Mouse (Mus musculus) cerebellum, adult 2 months (tissue): ENCODE results near the gene Pfdn4. TPM values are rescaled to one million over a fixed set of nuclear protein-coding genes. Genes with fewer than 3 reads are reported as not detected.

Experiments
- DNase-seq, 2 experiments: peaks; one replicate each; pipeline ENCODE4 v3.0.0; 2021
- H3K27ac ChIP-seq: fragments of 200-500 bp; 2 replicates; pipeline ENCODE4 v1.5.1; 2012; ENCODE audit warnings: low read length, control low read depth, inconsistent platforms; ENCODE audit not compliant: insufficient read depth
- H3K27me3 ChIP-seq: fragments of 200-500 bp; 2 replicates; pipeline ENCODE4 v1.6.1; 2012; ENCODE audit warnings: inconsistent platforms, mild to moderate bottlenecking, low read length, moderate library complexity; ENCODE audit not compliant: control insufficient read depth, insufficient read depth
- H3K4me1 ChIP-seq: fragments of 200-500 bp; 2 replicates; pipeline ENCODE4 v1.6.1; 2011; ENCODE audit warnings: low read length; ENCODE audit not compliant: control insufficient read depth, insufficient read depth
- H3K4me3 ChIP-seq: fragments of 200-500 bp; replicated peaks from 2 replicates; pipeline ENCODE3; 2011; ENCODE audit warnings: mild to moderate bottlenecking, low read depth, low read length, control low read depth; ENCODE audit not compliant: insufficient read depth
- CTCF ChIP-seq: fragments of 200-500 bp; IDR thresholded peaks from 2 replicates; pipeline ENCODE4 v1.5.1; 2011; ENCODE audit warnings: low read depth, mild to moderate bottlenecking, control low read depth, low read length, moderate library complexity, borderline replicate concordance; ENCODE audit not compliant: insufficient read depth
- POLR2A ChIP-seq: fragments of 200-500 bp; IDR thresholded peaks from 2 replicates; pipeline ENCODE4 v1.6.1; 2011; ENCODE audit warnings: low read length, control low read depth, borderline replicate concordance; ENCODE audit not compliant: insufficient read depth
- WGBS: fragments of 180-500 bp; shearing (Covaris S2); methylation state at CpG from one replicate; pipeline ENCODE4 v1.1.7; 2018; 5-methylcytosine and 5-hydroxymethylcytosine counted together
- polyA plus RNA-seq: library from polyadenylated mRNA; depleted of rRNA; stranded (reverse); fragments of >200 nt; gene quantifications from 2 replicates; pipeline ENCODE4 v1.2.3, GENCODE M21; 2012

The Pfdn4 gene
- polyA plus RNA-seq, 1 experiment: 31.8 TPM

- TF ChIP-seq CTCF (no peak), POLR2A (no peak)
- no peak overlapping the region for H3K27ac ChIP-seq
- WGBS: 82% methylated on average over 5 of the region's 5 CpGs
- H3K27me3 ChIP-seq: no peaks in the 10 kb centered on the region
- H3K4me1 ChIP-seq: no peaks in the 10 kb centered on the region
- H3K4me3 ChIP-seq: no peak overlapping the region
- no peak for DNase-seq
Observed at GRCm38 (mm10) chr2:170543625-170544024, 47.4 kb downstream of the Pfdn4 start.

GRCm38 (mm10) chr2:170544159-170544558 lies 47.9 kb downstream of the Pfdn4 start:
- no peak overlapping the region for H3K4me3 ChIP-seq
- TF ChIP-seq CTCF: no peak
- no peak for TF ChIP-seq POLR2A
- 43% methylated on average over 3 of the region's 3 CpGs for WGBS
- no peaks in the 10 kb centered on the region for H3K27me3 ChIP-seq
- no peak for DNase-seq
- H3K4me1 ChIP-seq: no peaks in the 10 kb centered on the region
- no peak overlapping the region for H3K27ac ChIP-seq

GRCm38 (mm10) chr2:170544950-170545349 lies 48.7 kb downstream of the Pfdn4 start:
- Histone ChIP-seq H3K27me3 (no peaks in the 10 kb centered on the region), H3K4me1 (no peaks in the 10 kb centered on the region), H3K4me3 (no peak overlapping the region), H3K27ac (no peak overlapping the region)
- TF ChIP-seq POLR2A (no peak), CTCF (no peak)
- WGBS: 92% methylated on average over 7 of the region's 7 CpGs
- no peak for DNase-seq

GRCm38 (mm10) chr2:170545745-170546144 lies 49.5 kb downstream of the Pfdn4 start:
- TF ChIP-seq POLR2A (no peak), CTCF (no peak)
- Histone ChIP-seq H3K4me1 (no peaks in the 10 kb centered on the region), H3K27ac (no peak overlapping the region), H3K4me3 (no peak overlapping the region), H3K27me3 (no peaks in the 10 kb centered on the region)
- no peak for DNase-seq
- 81% methylated on average over 4 of the region's 4 CpGs for WGBS

GRCm38 (mm10) chr2:170547526-170547925 lies 51.3 kb downstream of the Pfdn4 start:
- Histone ChIP-seq H3K27ac (no peak overlapping the region), H3K4me3 (no peak overlapping the region), H3K27me3 (no peaks in the 10 kb centered on the region), H3K4me1 (no peaks in the 10 kb centered on the region)
- WGBS: 34% methylated on average over 6 of the region's 6 CpGs
- TF ChIP-seq CTCF: no peak
- TF ChIP-seq POLR2A: no peak
- DNase-seq: no peak

- H3K4me3 ChIP-seq: no peak overlapping the region
- H3K4me1 ChIP-seq: no peaks in the 10 kb centered on the region
- no peak for DNase-seq
- H3K27me3 ChIP-seq: no peaks in the 10 kb centered on the region
- no peak overlapping the region for H3K27ac ChIP-seq
- 63% methylated on average over 4 of the region's 4 CpGs for WGBS
- TF ChIP-seq POLR2A: no peak
- no peak for TF ChIP-seq CTCF
Observed at GRCm38 (mm10) chr2:170548046-170548445, 51.8 kb downstream of the Pfdn4 start.

- TF ChIP-seq POLR2A (no peak), CTCF (no peak)
- 54% methylated on average over 2 of the region's 2 CpGs for WGBS
Observed at GRCm38 (mm10) chr2:170549146-170549545, 52.9 kb downstream of the Pfdn4 start.

GRCm38 (mm10) chr2:170550240-170550639 lies 54.0 kb downstream of the Pfdn4 start:
- DNase-seq: no peak
- Histone ChIP-seq H3K27ac (no peak overlapping the region), H3K27me3 (no peaks in the 10 kb centered on the region; the same call in 1 of the 2 replicates), H3K4me1 (no peaks in the 10 kb centered on the region), H3K4me3 (no peak overlapping the region)
- 10% methylated on average over 5 of the region's 5 CpGs for WGBS
- TF ChIP-seq POLR2A: no peak

More at GRCm38 (mm10) chr2:170549146-170549545, 52.9 kb downstream of the Pfdn4 start:
- H3K4me3 ChIP-seq: no peak overlapping the region
- no peak overlapping the region for H3K27ac ChIP-seq
- no peaks in the 10 kb centered on the region for H3K4me1 ChIP-seq
- DNase-seq: no peak
- no peaks in the 10 kb centered on the region for H3K27me3 ChIP-seq
